Mouse (Mus musculus) cerebellum, adult 2 months (tissue): Measurements from ENCODE around the gene Ubap2.

ENCODE experiments used
- CTCF ChIP-seq: fragments of 200-500 bp; IDR thresholded peaks from 2 replicates; pipeline ENCODE4 v1.5.1; 2011; ENCODE audit warnings: low read depth, mild to moderate bottlenecking, control low read depth, low read length, moderate library complexity, borderline replicate concordance; ENCODE audit not compliant: insufficient read depth
- POLR2A ChIP-seq: fragments of 200-500 bp; IDR thresholded peaks from 2 replicates; pipeline ENCODE4 v1.6.1; 2011; ENCODE audit warnings: low read length, control low read depth, borderline replicate concordance; ENCODE audit not compliant: insufficient read depth

- no peak for TF ChIP-seq CTCF
- no peak for TF ChIP-seq POLR2A
Measured at GRCm38 (mm10) chr4:41303671-41304070, 28.7 kb upstream of the Ubap2 start.
